Mouse (Mus musculus) forelimb bud, embryonic 11.5 days (tissue): ENCODE data around the gene Xbp1.

ENCODE experiments used
- DNase-seq: peaks from one replicate; pipeline ENCODE4 v3.0.0-alpha.2; 2012; ENCODE audit warnings: low read depth, low spot score

Xbp1 gene

GRCm38 (mm10) chr11:5571856-5572255 is 51.4 kb downstream of the Xbp1 start:
- DNase-seq = no peak

DNA sequence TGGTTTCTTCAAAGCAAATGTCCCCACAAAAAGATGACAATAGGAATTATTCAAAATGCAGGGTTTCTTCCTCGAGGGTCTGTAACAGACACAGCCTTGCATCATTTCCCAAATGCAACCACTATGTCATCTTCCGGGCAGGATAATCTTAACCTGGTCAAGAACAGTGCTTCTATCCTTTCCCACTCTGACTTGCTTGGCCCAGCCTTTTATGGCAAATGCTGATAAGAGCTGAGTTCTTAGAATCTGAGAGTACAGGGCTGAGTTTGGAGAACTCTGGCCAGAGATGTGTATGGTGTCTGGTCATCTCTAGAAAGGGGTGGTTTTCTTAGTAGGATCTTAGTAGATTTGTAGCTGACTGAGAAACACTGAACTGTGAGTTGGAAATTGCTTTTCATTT is 53.4 kb downstream of the Xbp1 start:
- no peak for DNase-seq

GRCm38 (mm10) chr11:5575046-5575445 is 54.6 kb downstream of the Xbp1 start:
- no peak for DNase-seq
